Mouse (Mus musculus) forebrain, embryonic 12.5 days (tissue): Measurements from ENCODE around the gene Tmprss11a. TPM values are rescaled to one million over a fixed set of nuclear protein-coding genes. Genes with fewer than 3 reads are reported as not detected.

Experiments used
- ATAC-seq: fragments of 200-750 bp; cut with Nextera tagmentation; 2 replicates; pipeline ENCODE4 v1.8.0; 2017; ENCODE audit warnings: moderate TSS enrichment; ENCODE audit not compliant: low FRiP score
- H3K27ac ChIP-seq: fragments of 300-500 bp; sonication (generic); 2 replicates; pipeline ENCODE4 v1.5.1; 2016; ENCODE audit warnings: mild to moderate bottlenecking
- H3K27me3 ChIP-seq: fragments of 300-500 bp; sonication (generic); 2 replicates; pipeline ENCODE4 v1.6.1; 2016; ENCODE audit warnings: mild to moderate bottlenecking
- H3K36me3 ChIP-seq: fragments of 300-500 bp; sonication (generic); replicated peaks from 2 replicates; pipeline ENCODE4 v1.6.1; 2016; ENCODE audit warnings: mild to moderate bottlenecking
- H3K4me1 ChIP-seq: fragments of 300-500 bp; sonication (generic); 2 replicates; pipeline ENCODE4 v1.6.1; 2016
- H3K4me2 ChIP-seq: fragments of 300-500 bp; sonication (generic); 2 replicates; pipeline ENCODE4 v1.6.1; 2016; ENCODE audit warnings: mild to moderate bottlenecking, moderate library complexity
- H3K4me3 ChIP-seq: fragments of 300-500 bp; sonication (generic); replicated peaks from 2 replicates; pipeline ENCODE4 v1.5.1; 2016; ENCODE audit warnings: mild to moderate bottlenecking
- H3K9ac ChIP-seq: fragments of 300-500 bp; sonication (generic); 2 replicates; pipeline ENCODE4 v1.6.1; 2016; ENCODE audit warnings: mild to moderate bottlenecking
- H3K9me3 ChIP-seq: fragments of 300-500 bp; sonication (generic); 2 replicates; pipeline ENCODE4 v1.6.1; 2016
- WGBS: fragments of 180-500 bp; shearing (Covaris S2); methylation state at CpG from one replicate; pipeline ENCODE4 v1.1.7; 2016; 5-methylcytosine and 5-hydroxymethylcytosine counted together
- polyA plus RNA-seq: library from polyadenylated mRNA; unstranded; fragments of >200 nt; fragmentation: Nextera tagmentation; extraction: Ambion mirVana; gene quantifications from 2 replicates; pipeline ENCODE4 v1.2.1, GENCODE M21; 2016

Tmprss11a gene
- polyA plus RNA-seq, 1 experiment from 2014 or later: 0.11 TPM

- no peak overlapping the region for H3K4me3 ChIP-seq
- ATAC-seq: no peak
- H3K9ac ChIP-seq: no peak overlapping the region
- no peak overlapping the region for H3K27ac ChIP-seq
- no peaks in the 10 kb centered on the region for H3K4me1 ChIP-seq
- H3K36me3 ChIP-seq: no peaks in the 10 kb centered on the region
- WGBS: 89% methylated on average over 7 of the region's 7 CpGs
- no peaks in the 10 kb centered on the region for H3K27me3 ChIP-seq
- no peaks in the 10 kb centered on the region for H3K9me3 ChIP-seq
- no peak overlapping the region for H3K4me2 ChIP-seq
Observed at GRCm38 (mm10) chr5:86414280-86414679, 54.5 kb downstream of the Tmprss11a start.

- H3K4me3 ChIP-seq: no peak overlapping the region
- no peak overlapping the region for H3K27ac ChIP-seq
Observed at GRCm38 (mm10) chr5:86410815-86411214, 58.0 kb downstream of the Tmprss11a start.

GRCm38 (mm10) chr5:86407941-86408340 is 60.8 kb downstream of the Tmprss11a start:
- WGBS: 85% methylated on average over 2 of the region's 2 CpGs
- no peak overlapping the region for H3K4me2 ChIP-seq
- H3K4me1 ChIP-seq: no peaks in the 10 kb centered on the region
- no peaks in the 10 kb centered on the region for H3K27me3 ChIP-seq
- ATAC-seq: no peak
- H3K27ac ChIP-seq: no peak overlapping the region
- H3K36me3 ChIP-seq: no peaks in the 10 kb centered on the region
- no peak overlapping the region for H3K4me3 ChIP-seq
- H3K9me3 ChIP-seq: no peaks in the 10 kb centered on the region
- H3K9ac ChIP-seq: no peak overlapping the region

More at GRCm38 (mm10) chr5:86410815-86411214, 58.0 kb downstream of the Tmprss11a start:
- ATAC-seq: no peak
- Histone ChIP-seq H3K27me3 (no peaks in the 10 kb centered on the region), H3K9ac (no peak overlapping the region), H3K4me2 (no peak overlapping the region), H3K4me1 (no peaks in the 10 kb centered on the region), H3K9me3 (no peaks in the 10 kb centered on the region), H3K36me3 (no peaks in the 10 kb centered on the region)
- WGBS: 25% methylated on average over 3 of the region's 3 CpGs

DNA sequence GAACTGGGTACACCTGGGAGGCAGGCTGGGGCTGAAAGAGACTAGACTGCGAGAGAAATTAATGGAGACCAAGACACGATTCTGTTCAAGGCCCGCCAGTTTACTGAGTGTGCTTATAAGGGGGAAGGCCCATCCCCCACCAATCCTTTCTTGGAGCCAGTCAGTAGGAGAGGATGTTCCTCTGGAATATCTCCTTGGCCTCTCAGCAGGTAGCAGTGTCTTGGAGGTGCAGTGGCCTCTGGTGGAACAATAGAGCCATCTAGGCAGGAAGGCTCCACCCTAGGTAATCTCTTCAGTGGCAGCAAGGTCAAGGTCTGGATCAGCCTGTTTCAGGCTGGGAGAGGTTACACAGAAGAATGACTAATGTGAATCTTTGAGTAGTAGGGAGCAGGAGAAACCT is 61.6 kb downstream of the Tmprss11a start:
- Histone ChIP-seq H3K4me1 (no peaks in the 10 kb centered on the region), H3K36me3 (no peaks in the 10 kb centered on the region), H3K4me2 (no peak overlapping the region), H3K27ac (no peak overlapping the region), H3K4me3 (no peak overlapping the region), H3K9ac (no peak overlapping the region), H3K9me3 (no peaks in the 10 kb centered on the region), H3K27me3 (no peaks in the 10 kb centered on the region)
- no peak for ATAC-seq
- 83% methylated on average over 3 of the region's 3 CpGs for WGBS

GRCm38 (mm10) chr5:86373320-86373719 is 95.5 kb downstream of the Tmprss11a start, which contains the start of gene Tmprss11d:
TSS of gene Tmprss11d (minus strand) at chr5:86373420.
- no peak within 1 kb of the TSS for H3K4me2 ChIP-seq
- H3K36me3 ChIP-seq: no peaks in the 10 kb centered on the region
- H3K9ac ChIP-seq: no peak within 1 kb of the TSS
- ATAC-seq: no peak
- H3K4me1 ChIP-seq: no peaks in the 10 kb centered on the region
- H3K9me3 ChIP-seq: no peaks in the 10 kb centered on the region
- H3K4me3 ChIP-seq: no peak within 1 kb of the TSS
- no peaks in the 10 kb centered on the region for H3K27me3 ChIP-seq
- H3K27ac ChIP-seq: no peak within 1 kb of the TSS
- 68% methylated on average over 3 of the region's 3 CpGs for WGBS

Other genes with a start within 250 kb of the Tmprss11a start
- not detected in 2 replicates for gene Tmprss11c, start 179.7 kb downstream of the Tmprss11a start, polyA plus RNA-seq
- gene Tmprss11d, start 95.6 kb downstream of the Tmprss11a start, polyA plus RNA-seq: not detected in 2 replicates
- not detected in 2 replicates for gene Tmprss11g, start 49.6 kb upstream of the Tmprss11a start, polyA plus RNA-seq
- not detected in 2 replicates for gene Tmprss11f, start 163.4 kb upstream of the Tmprss11a start, polyA plus RNA-seq
- gene Tmprss11b, start 207.4 kb upstream of the Tmprss11a start, polyA plus RNA-seq: not detected in 2 replicates